Mouse (Mus musculus): Measurements from ENCODE around the gene Rxfp2.

DNA sequence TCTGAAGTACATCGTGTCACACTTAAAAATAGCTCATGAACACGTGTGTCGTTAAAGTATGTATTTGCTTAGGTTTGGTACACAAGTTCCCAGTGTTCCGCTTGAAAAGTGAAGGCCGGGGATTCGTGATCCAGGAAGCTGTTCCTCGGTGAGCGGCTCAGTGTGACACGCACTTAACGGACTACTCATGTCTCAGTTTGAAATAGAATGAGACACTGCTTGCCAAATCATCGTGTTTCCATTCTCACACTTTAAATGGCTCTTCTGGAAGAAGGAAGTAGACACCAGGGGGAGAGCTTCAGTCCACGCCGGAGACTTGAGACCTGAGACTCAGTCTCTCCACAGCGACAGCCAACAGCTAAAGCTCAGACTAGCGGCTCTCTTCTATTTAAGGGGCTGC lies 28.0 kb downstream of the Rxfp2 start:
- TF ChIP-seq CTCF (IDR thresholded peaks at IDR 0.05; ENCODE audit: borderline replicate concordance, insufficient read depth, low read length) (no peak), POLR2A (IDR thresholded peaks at IDR 0.05; ENCODE audit: low read depth, low read length) (no peak)
